Mouse (Mus musculus): ENCODE data around the gene Wfdc12. TPM values are rescaled to one million over a fixed set of nuclear protein-coding genes. Genes with fewer than 3 reads are reported as not detected.
A peak's percentile ranks its signal among the peaks of the same experiment; 100 is the strongest.

Wfdc12 gene
- polyA plus RNA-seq, 1 experiment from 2014 or later: not detected

- Histone ChIP-seq H3K27me3 (no peaks in the 10 kb centered on the region), H3K9ac (no peak overlapping the region), H3K4me1 (no peaks in the 10 kb centered on the region), H3K9me3 (no peaks in the 10 kb centered on the region), H3K4me3 (no peak overlapping the region), H3K27ac (no peak overlapping the region), H3K4me2 (replicated peaks) (no peak overlapping the region), H3K36me3 (no peaks in the 10 kb centered on the region)
- 88% methylated on average over 5 of the region's 5 CpGs for WGBS
- ATAC-seq (ENCODE audit: low FRiP score, low read depth): no peak
Observed at GRCm38 (mm10) chr2:164195971-164196699, 5.7 kb upstream of the Wfdc12 start.

- Histone ChIP-seq H3K4me3 (no peak overlapping the region), H3K27ac (no peak overlapping the region), H3K4me1 (no peaks in the 10 kb centered on the region), H3K36me3 (no peaks in the 10 kb centered on the region), H3K9ac (no peak overlapping the region), H3K27me3 (no peaks in the 10 kb centered on the region), H3K9me3 (no peaks in the 10 kb centered on the region), H3K4me2 (replicated peaks) (no peak overlapping the region)
- no peak for ATAC-seq (ENCODE audit: low FRiP score, low read depth)
- WGBS: 80% methylated on average over 5 of the region's 5 CpGs
Observed at GRCm38 (mm10) chr2:164194959-164195630, 4.7 kb upstream of the Wfdc12 start.

- H3K4me3 ChIP-seq: no peak overlapping the region
- H3K36me3 ChIP-seq: no peaks in the 10 kb centered on the region
- H3K4me1 ChIP-seq: no peaks in the 10 kb centered on the region
- no peak overlapping the region for H3K4me2 ChIP-seq (replicated peaks)
- H3K27ac ChIP-seq: no peak overlapping the region
- H3K9ac ChIP-seq: no peak overlapping the region
- no peak for ATAC-seq (ENCODE audit: low FRiP score, low read depth)
- H3K9me3 ChIP-seq: no peaks in the 10 kb centered on the region
- H3K27me3 ChIP-seq: no peaks in the 10 kb centered on the region
Observed at GRCm38 (mm10) chr2:164192279-164192678, 1.9 kb upstream of the Wfdc12 start.

- Histone ChIP-seq H3K9ac (no peak overlapping the region), H3K27ac (no peak overlapping the region), H3K4me2 (replicated peaks) (no peak overlapping the region), H3K27me3 (no peaks in the 10 kb centered on the region), H3K4me3 (no peak overlapping the region), H3K36me3 (no peaks in the 10 kb centered on the region), H3K9me3 (no peaks in the 10 kb centered on the region), H3K4me1 (peaks cover 12% of the 10 kb centered on the region)
- ATAC-seq (ENCODE audit: low FRiP score, low read depth): no peak
- WGBS: 28% methylated on average over 5 of the region's 5 CpGs
Observed at GRCm38 (mm10) chr2:164188722-164189121, 1.7 kb downstream of the Wfdc12 start.

- Histone ChIP-seq H3K36me3 (no peaks in the 10 kb centered on the region), H3K4me3 (no peak overlapping the region), H3K4me1 (peaks cover 18% of the 10 kb centered on the region), H3K27ac (peak overlapping the region; percentile 28; the same call in 1 of the 2 replicates), H3K9me3 (no peaks in the 10 kb centered on the region), H3K4me2 (replicated peaks) (no peak overlapping the region), H3K27me3 (no peaks in the 10 kb centered on the region; the same call in 1 of the 2 replicates), H3K9ac (no peak overlapping the region)
- ATAC-seq (ENCODE audit: low FRiP score, low read depth): no peak
- WGBS: 43% methylated on average over 9 of the region's 9 CpGs
Observed at GRCm38 (mm10) chr2:164184145-164184719, 6.2 kb downstream of the Wfdc12 start.

- H3K4me3 ChIP-seq: no peak overlapping the region
- no peaks in the 10 kb centered on the region for H3K9me3 ChIP-seq
- no peak overlapping the region for H3K27ac ChIP-seq
- WGBS: 59% methylated on average over 9 of the region's 9 CpGs
- H3K4me1 ChIP-seq: peaks cover 18% of the 10 kb centered on the region
- no peak for ATAC-seq (ENCODE audit: low FRiP score, low read depth)
- no peaks in the 10 kb centered on the region for H3K36me3 ChIP-seq
- no peak overlapping the region for H3K9ac ChIP-seq
- H3K27me3 ChIP-seq: peaks cover 4% of the 10 kb centered on the region; the same call in 1 of the 2 replicates
- no peak overlapping the region for H3K4me2 ChIP-seq (replicated peaks)
Observed at GRCm38 (mm10) chr2:164183340-164183739, 7.1 kb downstream of the Wfdc12 start.

GRCm38 (mm10) chr2:164182692-164183255, 7.6 kb downstream of the Wfdc12 start, which contains the start of gene Wfdc5:
Gene Wfdc5 (minus strand): TSS chr2:164182742.
- no peaks in the 10 kb centered on the region for H3K36me3 ChIP-seq
- no peaks in the 10 kb centered on the region for H3K9me3 ChIP-seq
- peaks cover 10% of the 10 kb centered on the region; the same call in 1 of the 2 replicates for H3K27me3 ChIP-seq
- peaks cover 18% of the 10 kb centered on the region for H3K4me1 ChIP-seq
- WGBS: 71% methylated on average over 7 of the region's 7 CpGs
- H3K4me3 ChIP-seq: no peak within 1 kb of the TSS
- H3K4me2 ChIP-seq (replicated peaks): no peak within 1 kb of the TSS
- no peak for ATAC-seq (ENCODE audit: low FRiP score, low read depth)
- H3K9ac ChIP-seq: no peak within 1 kb of the TSS
- no peak within 1 kb of the TSS for H3K27ac ChIP-seq

- Histone ChIP-seq H3K4me3 (no peak overlapping the region), H3K4me2 (replicated peaks) (no peak overlapping the region), H3K27me3 (peaks cover 13% of the 10 kb centered on the region; the same call in 1 of the 2 replicates), H3K36me3 (no peaks in the 10 kb centered on the region), H3K4me1 (peaks cover 20% of the 10 kb centered on the region), H3K9ac (no peak overlapping the region), H3K9me3 (no peaks in the 10 kb centered on the region), H3K27ac (no peak overlapping the region)
- WGBS: 83% methylated on average over 4 of the region's 4 CpGs
- no peak for ATAC-seq (ENCODE audit: low FRiP score, low read depth)
Observed at GRCm38 (mm10) chr2:164180770-164181169, 9.6 kb downstream of the Wfdc12 start.

GRCm38 (mm10) chr2:164180124-164180523, 10.3 kb downstream of the Wfdc12 start:
- no peaks in the 10 kb centered on the region for H3K9me3 ChIP-seq
- peaks cover 20% of the 10 kb centered on the region for H3K4me1 ChIP-seq
- WGBS: 43% methylated on average over 3 of the region's 3 CpGs
- no peak overlapping the region for H3K27ac ChIP-seq
- H3K36me3 ChIP-seq: no peaks in the 10 kb centered on the region
- H3K4me2 ChIP-seq (replicated peaks): no peak overlapping the region
- no peak overlapping the region for H3K9ac ChIP-seq
- H3K27me3 ChIP-seq: peaks cover 15% of the 10 kb centered on the region; the same call in 1 of the 2 replicates
- no peak for ATAC-seq (ENCODE audit: low FRiP score, low read depth)
- H3K4me3 ChIP-seq: no peak overlapping the region

GRCm38 (mm10) chr2:164177831-164178230, 12.6 kb downstream of the Wfdc12 start:
- Histone ChIP-seq H3K9ac (no peak overlapping the region), H3K27ac (no peak overlapping the region), H3K4me2 (replicated peaks) (no peak overlapping the region), H3K36me3 (no peaks in the 10 kb centered on the region), H3K27me3 (peaks cover 33% of the 10 kb centered on the region), H3K9me3 (no peaks in the 10 kb centered on the region), H3K4me1 (peaks cover 8% of the 10 kb centered on the region), H3K4me3 (no peak overlapping the region)
- 69% methylated on average over 5 of the region's 5 CpGs for WGBS
- ATAC-seq (ENCODE audit: low FRiP score, low read depth): no peak

GRCm38 (mm10) chr2:164175850-164176249, 14.6 kb downstream of the Wfdc12 start:
- no peaks in the 10 kb centered on the region for H3K36me3 ChIP-seq

More at GRCm38 (mm10) chr2:164175850-164176249, 14.6 kb downstream of the Wfdc12 start:
- Histone ChIP-seq H3K4me3 (no peak overlapping the region), H3K4me2 (replicated peaks) (no peak overlapping the region), H3K9me3 (no peaks in the 10 kb centered on the region), H3K27ac (no peak overlapping the region), H3K4me1 (peaks cover 19% of the 10 kb centered on the region), H3K27me3 (peaks cover 52% of the 10 kb centered on the region), H3K9ac (no peak overlapping the region)
- 79% methylated on average over 3 of the region's 3 CpGs for WGBS
- no peak for ATAC-seq (ENCODE audit: low FRiP score, low read depth)
